Mouse (Mus musculus) olfactory bulb, adult 2 months (tissue): ENCODE data around the gene Immp2l.

Experiments used
- CTCF ChIP-seq: fragments of 200-500 bp; IDR thresholded peaks from 2 replicates; pipeline ENCODE4 v1.5.1; 2012; ENCODE audit warnings: low read depth, mild to moderate bottlenecking, low read length, moderate library complexity; ENCODE audit not compliant: insufficient read depth
- POLR2A ChIP-seq: fragments of 200-500 bp; IDR thresholded peaks from 2 replicates; pipeline ENCODE4 v1.6.1; 2012; ENCODE audit warnings: mild to moderate bottlenecking, low read depth, low read length, moderate library complexity; ENCODE audit not compliant: insufficient read depth

GRCm38 (mm10) chr12:41425101-41425679 is 401.3 kb downstream of the Immp2l start:
- TF ChIP-seq CTCF (no peak), POLR2A (no peak)
